8 mouse cellular contexts compared by ENCODE assay signal in genomic region chr2:118887845-118888548, GRCm38 (mm10). TPM values are rescaled to one million over a fixed set of nuclear protein-coding genes. Genes with fewer than 3 reads are reported as not detected.
A peak's percentile ranks its signal among the peaks of the same experiment; 100 is the strongest.
DNase-seq lines count a peak whose midpoint lies in the region.

No protein-coding gene starts in this region.

- peak; percentile 31 for DNase-seq in embryo, embryonic 10 days (ENCODE audit: low spot score)
- no peak for DNase-seq in embryo, embryonic 9.5 days (ENCODE audit: extremely low spot score)
- peak; percentile 65 for DNase-seq in A20 (ENCODE audit: low read depth, low spot score)
- peak; percentile 42 to 61 for DNase-seq in heart, postnatal 14 days
- peak; percentile 45 for DNase-seq in lung, postnatal 14 days
- no peak for DNase-seq in Muller cell, postnatal 12 days (ENCODE audit: inconsistent ontology term)
- no peak for DNase-seq in ovary, adult 18-20 months (ENCODE audit: low spot score)
- DNase-seq in kidney, postnatal 4 days, result no peak

- intact Hi-C loops in heart, postnatal 14 days (cut with DNase I), result no loop called here

RNA-seq across cellular contexts. Expression of gene Bahd1, which starts 12.2 kb away (rescaled TPM):
- 10 to 100 TPM; 15.9 to 17.7 TPM for total RNA-seq in heart, postnatal 14 days (2021)

RNA-seq across cellular contexts. Expression of gene Ivd, which starts 26.2 kb away (rescaled TPM):
- 100 to 1,000 TPM; 150 to 163 TPM for total RNA-seq in heart, postnatal 14 days (2021)

RNA-seq across cellular contexts. Expression of gene Chst14, which starts 38.3 kb away (rescaled TPM):
- total RNA-seq in heart, postnatal 14 days (2021), result 10 to 100 TPM; 10.2 to 11.3 TPM

Comparison
In these comparisons a context has a peak if more than half of its experiments do, and no peak if none do; other contexts are left out.
1. DNase-seq: peak in embryo, embryonic 10 days (single experiment), A20 (single experiment), heart, postnatal 14 days (2 of 2) and lung, postnatal 14 days (single experiment); none in embryo, embryonic 9.5 days (single experiment), Muller cell, postnatal 12 days (single experiment), ovary, adult 18-20 months (single experiment) and kidney, postnatal 4 days (0 of 2).